Mouse (Mus musculus): ENCODE results near the gene Ica1. TPM values are rescaled to one million over a fixed set of nuclear protein-coding genes. Genes with fewer than 3 reads are reported as not detected.

Ica1 gene
- total and polyA plus RNA-seq, 2 experiments from 2014 or later = 38.2 to 83.8 TPM

DNA sequence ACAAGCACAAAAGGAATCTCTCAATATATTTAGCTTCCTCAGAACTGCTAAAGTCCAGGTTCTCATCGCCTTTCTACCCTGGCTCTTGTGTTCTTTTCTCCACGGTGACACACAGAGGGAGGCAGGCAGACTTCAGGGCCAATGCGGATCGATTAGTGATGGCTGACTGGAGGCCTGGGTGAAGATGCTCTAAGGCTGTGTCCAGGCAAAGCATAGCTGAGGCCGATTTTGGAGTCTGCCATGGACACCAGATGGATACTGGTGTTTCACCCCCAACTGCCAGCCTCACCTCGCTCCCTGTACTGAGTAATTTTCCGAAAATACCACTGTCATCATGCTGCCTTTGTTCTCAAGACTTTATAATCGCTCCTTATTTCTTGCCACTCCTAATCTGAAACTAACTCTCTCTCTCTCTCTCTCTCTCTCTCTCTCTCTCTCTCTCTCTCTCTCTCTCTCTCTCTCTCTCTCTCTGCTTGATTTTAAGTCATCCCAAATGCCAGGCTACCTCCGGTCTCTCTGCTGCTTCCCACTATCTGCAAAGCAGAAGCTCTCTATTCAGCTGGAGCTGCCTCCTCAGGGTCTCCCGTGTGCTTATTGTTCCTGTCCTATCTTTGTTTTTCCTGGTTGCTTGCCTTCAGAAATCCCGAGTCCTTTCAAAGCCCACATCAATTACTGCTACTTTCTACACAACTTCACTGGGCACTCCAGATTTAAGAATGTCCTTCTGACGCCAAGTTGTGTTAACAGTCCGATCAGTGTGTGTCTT is 118.9 kb downstream of the Ica1 start:
- Histone ChIP-seq H3K27ac (0 out of 2 replicates have a peak overlapping the region, but pooled peaks have one; percentile 5), H3K4me3 (ENCODE audit: low read length) (no peak overlapping the region), H3K36me3 (ENCODE audit: insufficient read depth, low read length) (no peaks in the 10 kb centered on the region), H3K9me3 (ENCODE audit: low read length) (no peaks in the 10 kb centered on the region), H3K4me2 (ENCODE audit: low read depth, low read length) (no peak overlapping the region), H3K4me1 (ENCODE audit: insufficient read depth, low read length) (no peaks in the 10 kb centered on the region), H3K27me3 (ENCODE audit: insufficient read depth, low read length) (no peaks in the 10 kb centered on the region), H3K9ac (replicated peaks; ENCODE audit: low read length) (no peak overlapping the region)
- ATAC-seq (peak; percentile 81), DNase-seq (ENCODE audit: low spot score) (peak; percentile 68)
- WGBS = 19% methylated on average over 13 of the region's 13 CpGs
- TF ChIP-seq CTCF (IDR thresholded peaks at IDR 0.05; ENCODE audit: low read depth) = no peak

GRCm38 (mm10) chr6:8658431-8658830 is 119.9 kb downstream of the Ica1 start:
- Histone ChIP-seq H3K4me1 (ENCODE audit: insufficient read depth, low read length) (no peaks in the 10 kb centered on the region), H3K27me3 (ENCODE audit: insufficient read depth, low read length) (no peaks in the 10 kb centered on the region), H3K9ac (replicated peaks; ENCODE audit: low read length) (no peak overlapping the region), H3K36me3 (ENCODE audit: insufficient read depth, low read length) (no peaks in the 10 kb centered on the region), H3K9me3 (ENCODE audit: low read length) (no peaks in the 10 kb centered on the region), H3K27ac (no peak overlapping the region), H3K4me2 (ENCODE audit: low read depth, low read length) (no peak overlapping the region), H3K4me3 (ENCODE audit: low read length) (no peak overlapping the region)
- DNase-seq (ENCODE audit: low spot score) = no peak
- no peak for ATAC-seq
- 72% methylated on average over 4 of the region's 4 CpGs for WGBS
- TF ChIP-seq CTCF (IDR thresholded peaks at IDR 0.05; ENCODE audit: low read depth) = no peak

DNA sequence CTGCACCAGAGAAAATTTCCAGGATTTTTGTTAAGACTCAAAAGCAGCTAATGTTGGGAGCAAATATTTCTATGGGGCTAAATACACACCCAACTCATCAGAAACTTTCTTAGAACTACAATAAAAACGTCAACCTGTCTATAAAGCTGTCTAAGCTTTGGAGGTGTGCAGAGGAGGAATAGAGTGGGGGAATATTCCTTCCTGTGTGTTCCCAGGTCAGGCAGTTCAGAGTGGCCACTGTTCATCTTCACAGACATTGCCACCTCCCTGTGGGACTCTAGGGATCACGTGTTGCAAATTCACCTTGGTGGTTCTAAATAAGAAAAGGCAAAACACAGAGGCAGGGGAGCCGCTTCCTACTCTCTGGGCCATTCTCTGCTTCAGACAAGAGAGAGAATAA is 120.8 kb downstream of the Ica1 start:
- no peaks in the 10 kb centered on the region for H3K36me3 ChIP-seq (ENCODE audit: insufficient read depth, low read length)
- H3K4me3 ChIP-seq (ENCODE audit: low read length) = no peak overlapping the region
- no peaks in the 10 kb centered on the region for H3K9me3 ChIP-seq (ENCODE audit: low read length)
- WGBS = 65% methylated on average over 3 of the region's 3 CpGs
- H3K27ac ChIP-seq = no peak overlapping the region
- ATAC-seq (no peak), DNase-seq (ENCODE audit: low spot score) (no peak)
- no peaks in the 10 kb centered on the region for H3K4me1 ChIP-seq (ENCODE audit: insufficient read depth, low read length)
- no peaks in the 10 kb centered on the region for H3K27me3 ChIP-seq (ENCODE audit: insufficient read depth, low read length)
- no peak overlapping the region for H3K4me2 ChIP-seq (ENCODE audit: low read depth, low read length)
- no peak for TF ChIP-seq CTCF (IDR thresholded peaks at IDR 0.05; ENCODE audit: low read depth)
- H3K9ac ChIP-seq (replicated peaks; ENCODE audit: low read length) = no peak overlapping the region

DNA sequence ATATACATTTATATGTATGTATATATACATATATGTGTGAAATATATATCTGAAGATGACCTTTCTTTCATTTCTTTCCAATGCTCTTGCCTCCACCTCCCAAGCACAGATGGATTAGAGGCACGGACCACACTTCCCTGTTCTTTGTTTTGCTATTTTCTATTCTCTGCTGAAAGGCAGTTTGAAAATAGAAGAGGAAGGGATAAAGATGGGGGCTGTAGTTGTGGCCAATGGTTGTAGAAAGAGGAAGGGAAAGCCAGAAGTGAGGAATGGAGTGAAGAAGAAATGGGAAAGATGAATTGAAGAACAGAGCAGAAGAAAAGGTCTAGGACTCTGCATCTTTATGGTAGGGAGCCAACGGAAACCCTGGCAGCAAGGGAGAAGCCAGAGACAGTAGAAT is 122.8 kb downstream of the Ica1 start:
- Histone ChIP-seq H3K4me3 (ENCODE audit: low read length) (no peak overlapping the region), H3K27ac (no peak overlapping the region), H3K9ac (replicated peaks; ENCODE audit: low read length) (no peak overlapping the region), H3K9me3 (ENCODE audit: low read length) (no peaks in the 10 kb centered on the region), H3K4me1 (ENCODE audit: insufficient read depth, low read length) (no peaks in the 10 kb centered on the region), H3K4me2 (ENCODE audit: low read depth, low read length) (no peak overlapping the region), H3K36me3 (ENCODE audit: insufficient read depth, low read length) (no peaks in the 10 kb centered on the region; the same call in 1 of the 2 replicates), H3K27me3 (ENCODE audit: insufficient read depth, low read length) (no peaks in the 10 kb centered on the region)
- ATAC-seq = no peak
- no peak for DNase-seq (ENCODE audit: low spot score)
- 93% methylated on average over 2 of the region's 2 CpGs for WGBS
- no peak for TF ChIP-seq CTCF (IDR thresholded peaks at IDR 0.05; ENCODE audit: low read depth)

DNA sequence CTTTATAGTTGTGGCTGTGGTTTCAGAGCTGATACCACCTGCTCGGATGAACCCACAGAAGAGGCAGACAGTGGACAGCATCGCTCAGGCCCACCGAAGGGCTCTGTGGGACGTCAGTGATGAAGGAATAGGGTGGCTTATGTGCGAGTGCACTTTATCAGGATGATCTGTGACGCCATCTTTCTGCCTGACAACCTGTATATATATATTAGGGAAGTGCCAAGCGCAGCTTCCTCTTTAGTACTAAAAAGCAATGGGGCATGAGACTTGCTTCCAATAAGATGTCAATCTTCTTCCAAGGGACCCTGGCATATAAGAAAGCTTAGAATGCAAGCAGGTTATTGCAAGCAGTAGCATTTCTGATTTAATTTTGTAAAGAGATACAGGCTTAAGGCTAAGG is 127.9 kb downstream of the Ica1 start:
- no peak for ATAC-seq
- 92% methylated on average over 7 of the region's 7 CpGs for WGBS
- Histone ChIP-seq H3K4me1 (ENCODE audit: insufficient read depth, low read length) (no peaks in the 10 kb centered on the region), H3K4me3 (ENCODE audit: low read length) (no peak overlapping the region), H3K27ac (no peak overlapping the region), H3K9me3 (ENCODE audit: low read length) (no peaks in the 10 kb centered on the region), H3K9ac (replicated peaks; ENCODE audit: low read length) (no peak overlapping the region), H3K36me3 (ENCODE audit: insufficient read depth, low read length) (no peaks in the 10 kb centered on the region; the same call in 1 of the 2 replicates), H3K27me3 (ENCODE audit: insufficient read depth, low read length) (no peaks in the 10 kb centered on the region), H3K4me2 (ENCODE audit: low read depth, low read length) (no peak overlapping the region)
- no peak for DNase-seq (ENCODE audit: low spot score)
- no peak for TF ChIP-seq CTCF (IDR thresholded peaks at IDR 0.05; ENCODE audit: low read depth)

DNA sequence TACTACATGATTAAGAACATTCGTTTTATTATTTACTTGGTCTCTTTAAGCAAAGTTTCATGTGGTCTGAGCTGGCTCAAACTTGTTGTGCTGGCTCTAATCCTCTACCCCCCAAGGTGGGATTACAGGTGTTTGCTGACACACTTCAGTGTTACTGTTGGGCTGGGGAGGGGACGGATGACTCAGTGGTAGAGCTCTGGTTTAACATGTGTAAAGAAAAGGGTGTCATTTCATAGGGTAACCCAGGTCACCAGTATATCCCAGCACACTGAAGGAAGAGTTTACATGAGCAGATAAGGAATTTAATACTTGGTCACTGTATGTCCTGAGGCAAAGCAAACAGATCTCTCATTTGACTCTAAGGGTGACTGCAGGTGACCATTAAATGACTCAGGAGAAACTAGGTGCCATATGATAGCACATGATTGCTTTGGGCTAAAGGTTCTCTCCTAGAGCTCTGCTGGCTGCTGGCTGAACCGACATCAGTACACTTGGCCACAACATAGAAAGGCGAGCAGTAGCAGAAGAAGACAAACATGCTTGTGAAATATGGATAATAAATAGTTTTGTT is 128.9 kb downstream of the Ica1 start:
- no peak overlapping the region for H3K27ac ChIP-seq
- H3K36me3 ChIP-seq (ENCODE audit: insufficient read depth, low read length) = no peaks in the 10 kb centered on the region; the same call in 1 of the 2 replicates
- no peak for DNase-seq (ENCODE audit: low spot score)
- no peak overlapping the region for H3K4me2 ChIP-seq (ENCODE audit: low read depth, low read length)
- H3K4me3 ChIP-seq (ENCODE audit: low read length) = no peak overlapping the region
- TF ChIP-seq CTCF (IDR thresholded peaks at IDR 0.05; ENCODE audit: low read depth) = no peak
- no peaks in the 10 kb centered on the region for H3K9me3 ChIP-seq (ENCODE audit: low read length)
- H3K27me3 ChIP-seq (ENCODE audit: insufficient read depth, low read length) = no peaks in the 10 kb centered on the region
- WGBS = 65% methylated on average over 4 of the region's 4 CpGs
- ATAC-seq = no peak
- H3K9ac ChIP-seq (replicated peaks; ENCODE audit: low read length) = no peak overlapping the region
- no peaks in the 10 kb centered on the region for H3K4me1 ChIP-seq (ENCODE audit: insufficient read depth, low read length)

All from hindbrain, postnatal 0 days (tissue).